Comparison of ENCODE assay signal across 8 mouse cellular contexts in the genomic region with DNA sequence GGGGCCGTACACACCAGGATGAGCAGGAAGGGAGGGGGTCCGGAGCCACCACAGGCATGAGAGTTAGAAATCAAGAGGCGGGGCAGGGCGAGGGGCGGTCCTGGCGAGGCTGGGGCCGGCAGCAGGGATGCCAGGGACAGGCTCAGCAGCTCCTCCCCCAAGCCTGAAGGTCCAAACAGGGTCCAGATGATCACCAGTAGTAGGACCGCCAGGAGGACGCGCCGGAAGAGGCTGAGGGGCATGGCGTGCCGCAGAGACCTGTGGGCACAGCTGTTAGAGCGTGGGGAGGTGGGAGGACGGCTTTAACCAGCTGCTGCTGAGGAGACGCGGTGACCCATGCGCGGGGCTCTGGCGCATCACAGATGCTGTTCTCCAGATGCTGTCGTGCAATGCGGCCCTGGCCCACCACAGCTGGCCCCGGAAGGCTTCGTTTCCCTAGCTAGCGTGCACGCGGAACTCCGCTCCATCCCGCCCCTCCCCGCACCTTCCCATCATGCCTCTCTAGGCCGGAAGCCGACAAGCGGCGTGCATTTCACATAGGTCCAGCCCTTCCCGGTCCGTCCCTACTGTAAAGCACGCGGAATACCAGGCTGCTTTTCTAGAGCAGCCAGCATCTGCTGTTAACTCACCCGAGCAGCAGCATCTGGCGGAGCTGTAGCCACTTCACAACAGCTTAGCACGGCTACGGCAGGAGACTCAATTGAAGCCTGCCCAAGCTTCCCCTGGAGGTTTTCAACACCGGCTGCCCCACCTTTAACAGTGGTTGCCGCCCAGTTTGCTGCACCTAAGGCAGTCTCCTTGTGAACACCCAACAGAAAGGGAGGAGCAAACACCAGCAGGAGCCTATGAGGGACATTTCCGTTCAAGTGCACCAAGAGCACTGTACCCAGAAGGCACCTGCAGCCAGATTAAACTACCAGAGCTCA. TPM values are rescaled to one million over a fixed set of nuclear protein-coding genes. Genes with fewer than 3 reads are reported as not detected.
DNase-seq lines count a peak whose midpoint lies in the region; ATAC-seq and TF ChIP-seq lines count a peak whose summit lies in the region.

A gene (minus strand): TSS at position 468 of the 926 bp plus-strand sequence.

- peak; percentile 93 for DNase-seq in ES-CJ7 (ENCODE audit: low read depth, low spot score)
- DNase-seq in forebrain, embryonic 11.5 days (ENCODE audit: low spot score): peak; percentile 89
- DNase-seq in heart, postnatal 0 days (ENCODE audit: low spot score): peak; percentile 84
- DNase-seq in kidney, postnatal 36 days: peak; percentile 81 to 90
- peak; percentile 92 for DNase-seq in lung, embryonic 14.5 days
- peak; percentile 82 for DNase-seq in testis, postnatal 14 days (ENCODE audit: low spot score)

- 1% methylated on average over 39 of the region's 45 CpGs for WGBS in forebrain, embryonic 11.5 days
- under 1% methylated on average over 43 of the region's 45 CpGs for WGBS in heart, postnatal 0 days
- WGBS in lung, embryonic 14.5 days: under 1% methylated on average over 45 of the region's 45 CpGs

- ATAC-seq in forebrain, embryonic 11.5 days (replicated peaks; ENCODE audit: low FRiP score): peak; percentile 66
- peak; percentile 56 for ATAC-seq in heart, postnatal 0 days (ENCODE audit: insufficient read depth, low read depth)
- ATAC-seq in lung, embryonic 14.5 days (ENCODE audit: insufficient read depth): peak; percentile 83
- peak; percentile 27; the same call in 1 of the 2 replicates for ATAC-seq in neutrophil, adult 5-6 weeks (ENCODE audit: extremely low read depth, insufficient number of reproducible peaks, low FRiP score, poor library complexity, severe bottlenecking)

- peak within 1 kb of the TSS; percentile 66 for H3K4me3 ChIP-seq in brown adipose tissue, adult 24 weeks (ENCODE audit: insufficient read depth, low read depth, low read length)
- H3K4me3 ChIP-seq in forebrain, embryonic 11.5 days (ENCODE audit: low read depth, low read length): peak within 1 kb of the TSS; percentile 29
- peak within 1 kb of the TSS; percentile 55 for H3K4me3 ChIP-seq in heart, postnatal 0 days (ENCODE audit: low read depth, low read length)
- H3K4me3 ChIP-seq in lung, embryonic 14.5 days (ENCODE audit: low read depth, low read length): peak within 1 kb of the TSS; percentile 40

- peaks cover 12% of the 10 kb centered on the region for H3K36me3 ChIP-seq in forebrain, embryonic 11.5 days (ENCODE audit: control insufficient read depth, insufficient read depth, low read length)
- peaks cover 20% of the 10 kb centered on the region for H3K36me3 ChIP-seq in heart, postnatal 0 days (replicated peaks; ENCODE audit: control insufficient read depth, insufficient read depth, low read length)
- H3K36me3 ChIP-seq in lung, embryonic 14.5 days (ENCODE audit: insufficient read depth): peaks cover 66% of the 10 kb centered on the region

- no peaks in the 10 kb centered on the region for H3K9me3 ChIP-seq in forebrain, embryonic 11.5 days (ENCODE audit: control insufficient read depth, low read length)
- H3K9me3 ChIP-seq in heart, postnatal 0 days (replicated peaks; ENCODE audit: control insufficient read depth, low read length): no peaks in the 10 kb centered on the region
- H3K9me3 ChIP-seq in lung, embryonic 14.5 days (ENCODE audit: low read depth, low read length): no peaks in the 10 kb centered on the region

- peak within 1 kb of the TSS; percentile 51 for H3K4me2 ChIP-seq in forebrain, embryonic 11.5 days (ENCODE audit: low read depth, low read length, severe bottlenecking)
- peak within 1 kb of the TSS; percentile 90 for H3K4me2 ChIP-seq in heart, postnatal 0 days (ENCODE audit: low read depth, low read length)
- peak within 1 kb of the TSS; percentile 100 for H3K4me2 ChIP-seq in lung, embryonic 14.5 days

- peaks cover 4% of the 10 kb centered on the region; the same call in 1 of the 2 replicates for H3K4me1 ChIP-seq in brown adipose tissue, adult 24 weeks (ENCODE audit: control insufficient read depth, insufficient read depth, insufficient read length, low read length)
- H3K4me1 ChIP-seq in forebrain, embryonic 11.5 days (replicated peaks; ENCODE audit: control insufficient read depth, insufficient read depth, low read length): peaks cover 34% of the 10 kb centered on the region
- H3K4me1 ChIP-seq in heart, postnatal 0 days (ENCODE audit: control insufficient read depth, insufficient read depth): peaks cover 32% of the 10 kb centered on the region
- peaks cover 24% of the 10 kb centered on the region; the same call in 1 of the 2 replicates for H3K4me1 ChIP-seq in lung, embryonic 14.5 days (ENCODE audit: insufficient read depth)

- H3K27me3 ChIP-seq in forebrain, embryonic 11.5 days (ENCODE audit: control insufficient read depth, insufficient read depth, low read length): no peaks in the 10 kb centered on the region
- H3K27me3 ChIP-seq in heart, postnatal 0 days (ENCODE audit: control insufficient read depth, insufficient read depth, low read length): no peaks in the 10 kb centered on the region
- H3K27me3 ChIP-seq in lung, embryonic 14.5 days (ENCODE audit: insufficient read depth, low read length): no peaks in the 10 kb centered on the region

- TF ChIP-seq EP300 in heart, postnatal 0 days (IDR thresholded peaks at IDR 0.05; ENCODE audit: low read depth): no peak

- H3K27ac ChIP-seq in brown adipose tissue, adult 24 weeks (replicated peaks; ENCODE audit: low read depth, low read length): peak within 1 kb of the TSS; percentile 46
- H3K27ac ChIP-seq in forebrain, embryonic 11.5 days (ENCODE audit: low read depth, low read length): peak within 1 kb of the TSS; percentile 82
- peak within 1 kb of the TSS; percentile 82 for H3K27ac ChIP-seq in heart, postnatal 0 days (ENCODE audit: low read depth)
- H3K27ac ChIP-seq in lung, embryonic 14.5 days (ENCODE audit: low read depth): peak within 1 kb of the TSS; percentile 85

- H3K9ac ChIP-seq in forebrain, embryonic 11.5 days (ENCODE audit: low read length): peak within 1 kb of the TSS; percentile 66
- H3K9ac ChIP-seq in heart, postnatal 0 days (replicated peaks; ENCODE audit: low read depth, low read length): peak within 1 kb of the TSS; percentile 57
- peak within 1 kb of the TSS; percentile 99 for H3K9ac ChIP-seq in lung, embryonic 14.5 days

- TF ChIP-seq CTCF in heart, postnatal 0 days (IDR thresholded peaks at IDR 0.05; ENCODE audit: low read depth): 0 out of 2 replicates have a peak, but pooled peaks have one; percentile 2
- peak; percentile 21; the same call in 1 of the 2 replicates for TF ChIP-seq CTCF in lung, embryonic 14.5 days (IDR thresholded peaks at IDR 0.05; ENCODE audit: low read depth)

RNA-seq across cellular contexts. Expression of the gene that starts here (rescaled TPM):
- 2.2 and 2.4 TPM in 2 replicates for polyA plus RNA-seq in brown adipose tissue, adult 24 weeks (2012; ENCODE audit: insufficient read depth, insufficient read length, missing spikeins)
- 4.0 and 4.3 TPM in 2 replicates for polyA plus RNA-seq in forebrain, embryonic 11.5 days (2014; fragmentation: Nextera tagmentation; extraction: Ambion mirVana)
- total RNA-seq in heart, postnatal 0 days (2014; rRNA removed; ENCODE audit: low replicate concordance): 0.53 and 0.70 TPM in 2 replicates
- 5.5 and 6.1 TPM in 2 replicates for polyA plus RNA-seq in heart, postnatal 0 days (2015; fragmentation: Nextera tagmentation; extraction: Ambion mirVana)
- 2.3 and 2.6 TPM in 2 replicates for polyA plus RNA-seq in lung, embryonic 14.5 days (2014; fragmentation: Nextera tagmentation; extraction: Ambion mirVana)
- total RNA-seq in neutrophil, adult 5-6 weeks (2017): 7.1 and 7.7 TPM in 2 replicates

Comparison
In these comparisons a context has a peak if more than half of its experiments do, and no peak if none do; other contexts are left out.
1. Peak in every context shown above with its lines: DNase-seq, ATAC-seq, H3K4me3 ChIP-seq and H3K27ac ChIP-seq.
2. ATAC-seq: peak in every context shown above with its lines; median percentile 83 in lung, embryonic 14.5 days; 66 in forebrain, embryonic 11.5 days; 56 in heart, postnatal 0 days; 27 in neutrophil, adult 5-6 weeks.